Mouse (Mus musculus) fibroblast of lung, adult 2 months (primary cell): ENCODE measurements at regions not wholly inside any gene's neighbourhood (a gene's known extent, or its start where the extent isn't known, plus 50 kb on each side); places are given as distances from the start of the nearest gene placed in this dataset.

Experiments
- DNase-seq: peaks from one replicate; pipeline ENCODE4 v3.0.0-alpha.2; 2011; ENCODE audit warnings: low read depth

DNA sequence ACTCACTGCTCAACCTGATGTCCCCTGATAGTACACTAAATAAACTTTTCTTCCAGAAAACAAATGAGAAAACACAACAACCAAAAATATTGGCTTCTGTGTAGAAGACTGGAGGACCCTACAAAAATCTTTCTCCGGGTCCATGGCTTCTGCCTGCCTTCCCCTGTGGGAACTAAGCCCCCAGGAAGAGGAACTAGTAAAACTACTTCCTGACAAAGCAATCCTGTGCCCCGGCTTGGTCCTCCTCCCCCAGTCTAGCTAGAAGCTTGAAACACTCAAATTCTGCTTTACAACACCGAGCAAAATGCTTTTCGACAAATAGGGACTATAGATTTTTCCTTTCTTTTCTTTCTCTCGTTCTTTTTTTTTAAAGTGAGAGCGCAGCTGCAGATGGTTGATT is 51.3 kb upstream of the Mki67 start:
- DNase-seq = no peak

DNA sequence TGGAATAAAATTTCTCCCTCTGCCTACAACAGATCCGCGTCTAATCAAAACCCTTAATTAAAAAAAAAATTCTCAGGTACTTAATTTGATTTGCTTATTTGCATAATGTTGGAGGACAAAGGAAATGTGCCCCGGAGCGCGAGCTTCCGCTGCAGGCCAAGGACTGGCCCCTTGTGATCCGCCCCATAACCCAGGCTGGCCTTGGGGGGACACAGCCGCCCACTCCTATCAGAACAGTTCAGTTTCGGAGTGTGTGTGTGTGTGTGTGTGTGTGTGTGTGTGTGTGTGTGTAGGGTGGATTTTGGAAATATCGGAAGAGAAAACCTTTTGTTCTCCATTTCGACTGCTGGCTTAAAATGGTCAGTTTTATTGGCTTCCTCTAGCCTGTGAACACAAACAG is 51.9 kb upstream of the Mki67 start:
- DNase-seq = no peak

DNA sequence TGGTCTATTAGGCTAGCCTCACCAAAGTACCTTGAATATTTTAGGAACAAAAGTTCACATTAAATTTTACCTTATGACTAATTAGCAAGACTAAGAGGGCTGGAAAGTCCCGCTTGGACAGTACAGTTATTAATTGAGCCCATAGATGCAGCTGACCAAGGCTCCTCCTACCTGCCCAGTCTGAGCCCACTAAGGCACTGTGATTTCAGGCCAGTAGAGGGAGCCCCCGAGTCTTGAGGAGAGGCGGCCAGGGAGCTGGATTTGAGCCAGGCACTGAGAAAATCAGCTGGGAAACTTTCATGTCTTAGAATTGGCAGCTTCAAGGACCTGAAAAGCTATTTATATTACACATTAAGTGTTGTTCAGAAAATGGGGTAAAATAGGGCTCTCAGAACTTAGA is 52.4 kb upstream of the Mki67 start:
- DNase-seq = peak; percentile 49

DNA sequence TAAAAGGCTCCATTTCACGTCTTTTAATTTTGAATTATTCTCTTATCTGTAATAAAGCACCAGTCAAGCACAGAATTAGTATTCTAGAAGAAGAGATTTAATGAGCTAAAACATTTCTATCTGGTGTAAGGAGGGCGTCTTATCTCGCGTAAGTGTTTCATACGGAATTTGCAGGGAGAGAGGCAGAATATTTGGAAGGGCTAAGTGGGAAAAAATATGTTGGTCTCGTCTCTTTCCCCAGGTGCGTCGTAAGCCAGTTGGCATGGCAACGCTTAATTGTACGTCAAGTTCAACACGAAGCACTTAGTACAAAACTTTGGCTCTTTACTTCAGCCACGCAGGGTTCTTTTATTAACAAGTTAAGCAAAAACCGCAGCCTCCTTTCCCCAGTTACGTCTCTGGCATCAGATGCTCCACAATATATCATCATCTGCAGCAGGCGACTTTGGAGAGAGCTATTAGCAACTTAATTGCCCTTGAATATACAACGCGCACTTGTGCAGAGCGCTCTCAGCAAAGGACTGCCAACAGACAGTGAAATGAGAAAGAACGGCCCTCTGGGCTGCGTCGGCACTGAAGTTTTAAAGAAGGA is 53.0 kb upstream of the Mki67 start:
- DNase-seq = no peak

DNA sequence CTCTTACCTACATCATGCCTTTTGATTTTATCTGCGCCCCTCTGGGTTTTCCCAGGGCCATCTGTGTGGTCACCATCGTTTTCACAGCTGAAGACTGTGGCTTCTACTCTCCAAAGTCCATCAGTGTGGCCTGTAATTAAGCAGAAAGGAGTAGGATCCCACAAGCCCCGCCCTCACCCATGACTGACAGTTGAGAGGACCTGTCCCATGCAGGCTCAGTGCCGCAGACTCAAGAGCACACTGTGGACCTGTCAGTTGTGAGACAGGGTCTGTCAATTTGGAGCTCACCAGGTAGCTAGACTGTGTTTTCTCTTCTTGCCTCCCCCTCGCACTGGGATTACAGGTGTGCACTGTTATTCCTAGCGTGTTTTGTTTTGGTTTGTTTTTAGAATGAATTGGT is 53.9 kb upstream of the Mki67 start:
- no peak for DNase-seq

DNA sequence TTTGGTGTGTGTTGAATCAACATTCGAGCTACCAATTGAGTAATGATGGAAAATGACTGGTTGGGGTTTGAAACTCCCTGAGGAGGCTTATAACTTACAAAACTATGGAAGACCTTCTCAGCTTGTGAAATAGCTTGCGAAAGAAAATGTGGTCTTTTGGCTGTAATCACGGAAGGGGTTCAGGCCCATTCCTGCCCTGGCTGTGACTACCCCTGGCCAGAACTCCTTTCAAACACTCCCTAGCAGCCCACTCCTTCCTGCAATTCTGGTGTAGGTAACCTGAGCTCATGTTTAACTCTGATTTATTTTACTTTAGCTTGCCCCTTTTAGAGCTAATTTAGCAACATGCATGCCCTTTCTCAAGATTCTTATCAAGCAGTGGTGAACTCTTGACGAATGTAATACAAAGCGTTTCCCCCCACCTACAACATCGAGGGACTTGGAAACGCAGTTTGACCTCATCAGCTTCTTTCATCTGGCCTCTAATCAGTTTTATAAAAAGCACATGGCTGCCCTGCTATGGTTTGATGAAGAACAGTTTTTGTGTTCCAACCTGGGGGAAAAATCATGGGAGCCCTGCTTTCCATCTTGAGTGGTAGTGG is 59.8 kb upstream of the Mki67 start:
- no peak for DNase-seq

DNA sequence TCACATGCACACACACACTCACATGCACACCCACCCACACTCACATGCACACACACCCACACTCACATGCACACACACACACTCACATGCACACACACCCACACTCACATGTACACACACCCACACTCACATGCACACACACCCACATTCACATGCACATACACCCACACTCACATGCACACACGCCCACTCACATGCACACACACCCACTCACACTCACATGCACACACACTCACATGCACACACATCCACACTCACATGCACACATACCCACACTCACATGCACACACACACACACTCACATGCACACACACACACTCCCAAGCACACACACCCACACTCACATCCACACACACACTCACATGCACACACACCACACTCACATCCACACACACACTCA is 74.0 kb upstream of the Mki67 start:
- no peak for DNase-seq

DNA sequence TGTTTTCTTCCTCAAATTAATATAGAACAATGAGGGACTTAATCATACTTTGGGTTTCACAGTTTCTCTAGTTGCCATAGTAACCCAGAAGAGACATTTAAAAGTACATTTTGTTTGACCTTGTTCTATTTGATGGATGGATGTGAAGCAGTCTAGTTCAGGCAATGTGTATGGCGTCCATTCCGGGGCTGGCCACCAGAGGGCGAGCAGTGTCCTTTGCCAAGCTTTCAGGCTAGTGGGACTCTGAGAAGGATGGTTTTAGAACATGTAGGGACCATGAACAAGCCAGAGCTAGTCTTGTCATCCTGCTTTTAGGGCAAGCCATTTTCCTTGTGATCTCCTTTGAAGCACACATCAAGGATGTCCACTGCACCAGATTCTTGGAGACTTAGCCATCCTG is 74.8 kb upstream of the Mki67 start:
- no peak for DNase-seq

DNA sequence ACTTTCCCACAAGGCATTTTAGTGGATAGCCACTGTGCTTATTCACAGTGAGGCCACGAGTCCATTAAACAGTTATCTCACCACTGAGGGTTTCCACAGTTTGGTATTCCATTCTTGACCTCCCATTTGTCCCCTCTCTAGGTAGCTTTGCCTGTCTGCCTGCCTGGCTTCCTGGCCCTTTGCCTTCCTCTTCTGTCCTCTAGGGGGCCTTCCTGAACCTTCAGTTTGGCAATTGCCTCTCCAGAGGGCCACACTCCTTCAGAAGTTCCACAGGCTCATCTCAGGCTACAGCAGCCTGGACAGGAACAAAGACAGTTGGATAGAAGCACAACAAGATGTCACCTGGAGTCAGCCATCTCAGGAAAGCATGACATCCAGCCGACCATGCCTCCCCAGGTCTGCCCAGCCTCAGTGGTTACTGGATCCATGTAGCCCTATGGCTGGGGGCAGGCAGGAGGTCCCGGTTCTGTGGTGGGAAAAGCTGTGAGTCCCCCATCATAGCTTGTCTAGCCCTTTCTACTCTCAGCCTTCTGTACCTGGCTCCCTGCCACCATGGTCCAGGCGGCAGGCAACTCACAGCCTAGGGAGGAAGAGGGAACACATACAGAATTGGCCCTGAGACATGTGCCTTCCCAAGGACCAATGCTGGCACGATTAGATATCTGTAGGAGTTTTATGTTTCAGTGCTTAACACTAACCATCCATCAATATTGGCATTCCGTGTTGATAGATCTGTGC is 76.0 kb upstream of the Mki67 start:
- no peak for DNase-seq

DNA sequence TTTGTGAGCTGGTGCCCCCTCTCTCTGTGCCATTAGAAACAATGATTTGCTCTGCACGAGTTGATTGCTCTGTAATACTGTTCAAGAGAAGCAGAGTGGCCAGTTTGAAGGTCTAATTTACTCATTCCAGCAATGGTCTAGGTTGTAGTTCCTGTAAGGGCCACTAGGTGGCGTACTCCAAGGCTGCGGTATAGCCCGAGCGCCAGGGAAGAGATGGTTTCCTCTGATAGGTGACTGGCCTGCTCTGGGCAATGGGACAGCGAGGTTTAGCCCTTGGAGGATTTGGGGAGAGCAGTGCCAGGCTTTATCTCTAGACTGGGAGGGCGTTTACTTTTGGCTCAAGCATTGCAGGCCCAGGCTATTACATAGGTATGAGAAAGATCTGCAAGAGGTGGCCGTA is 76.8 kb upstream of the Mki67 start:
- DNase-seq = no peak

DNA sequence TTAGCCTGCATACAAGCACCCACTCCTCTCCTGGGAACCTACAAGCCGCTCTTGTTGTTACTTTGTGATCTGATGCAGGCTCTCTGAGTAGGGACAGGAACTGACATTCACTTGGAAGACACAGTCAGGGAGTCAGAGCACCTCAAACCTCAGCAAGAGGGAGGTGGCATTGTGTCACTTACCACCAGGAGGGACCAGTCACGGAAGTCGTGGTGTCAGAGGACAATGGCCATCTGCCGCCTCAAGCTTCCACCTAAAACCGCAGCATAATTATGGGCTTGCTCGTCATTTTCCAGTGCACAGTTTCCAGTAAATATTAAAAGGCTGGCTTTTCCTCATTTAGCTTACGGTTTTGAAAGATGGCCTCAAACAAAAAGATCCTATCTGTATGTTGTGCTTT is 78.1 kb upstream of the Mki67 start:
- DNase-seq = no peak

DNA sequence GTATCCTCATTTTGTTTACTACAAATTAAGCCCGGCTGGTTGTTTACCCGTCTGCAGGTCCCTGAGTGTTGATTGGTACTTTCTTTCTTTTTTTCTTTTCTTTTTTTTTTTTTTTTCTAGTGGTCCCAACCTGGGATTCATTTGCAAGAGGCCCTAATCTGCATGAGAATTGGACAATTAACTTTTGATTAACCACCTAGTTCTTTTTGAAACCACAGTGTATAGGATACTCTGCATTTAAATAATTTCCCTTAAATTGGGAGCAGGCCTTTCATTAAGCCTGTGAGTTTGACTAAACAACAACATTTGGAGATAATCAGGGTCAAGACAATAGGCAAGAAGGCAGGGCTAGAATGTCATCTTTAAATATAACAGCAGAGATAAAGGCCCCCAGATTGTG is 78.5 kb upstream of the Mki67 start:
- DNase-seq = no peak

DNA sequence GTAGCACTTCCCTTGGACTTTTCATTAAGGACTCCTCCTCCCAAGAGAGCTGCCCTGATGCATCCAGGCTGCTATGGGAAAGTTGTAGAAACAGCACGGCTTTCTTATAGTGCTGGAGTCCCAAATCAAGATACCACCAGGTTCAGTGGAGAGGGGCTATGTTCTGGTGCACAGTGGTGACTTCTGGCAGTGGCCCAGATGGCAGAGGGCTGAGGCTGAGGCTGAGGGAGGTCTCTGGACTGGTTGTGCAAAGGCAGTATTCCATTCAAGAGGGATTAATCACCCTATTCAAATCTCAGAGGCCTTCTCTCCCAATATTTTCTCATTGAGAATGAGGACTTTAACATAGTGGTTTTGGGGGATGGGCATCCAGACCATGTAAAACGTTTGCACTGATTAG is 82.3 kb upstream of the Mki67 start:
- no peak for DNase-seq

DNA sequence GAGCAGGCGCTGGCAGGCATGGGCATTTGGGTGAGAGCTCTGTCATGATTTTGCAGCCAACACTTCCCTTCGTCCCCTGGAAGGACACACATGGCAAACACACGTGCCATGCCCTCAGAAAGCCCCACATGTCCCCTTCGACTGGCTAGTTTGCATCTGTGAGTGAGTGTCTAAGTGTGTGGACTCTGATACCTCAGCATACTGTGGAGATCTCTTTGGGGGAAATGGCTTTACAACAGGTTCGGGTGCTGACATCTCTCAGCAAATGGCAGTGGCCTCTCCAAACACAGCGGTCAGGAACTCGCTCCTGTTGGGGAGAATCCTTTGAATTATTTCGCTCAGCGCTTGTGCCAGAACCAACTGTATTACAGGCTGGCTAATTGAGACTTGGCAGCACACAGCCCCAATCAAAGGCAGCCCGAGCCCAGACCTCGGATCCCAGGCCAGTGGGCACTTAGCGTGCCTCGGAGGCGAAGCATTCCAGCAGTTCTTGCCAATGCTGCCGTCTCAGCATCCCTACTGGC is 86.5 kb upstream of the Mki67 start:
- DNase-seq = no peak

DNA sequence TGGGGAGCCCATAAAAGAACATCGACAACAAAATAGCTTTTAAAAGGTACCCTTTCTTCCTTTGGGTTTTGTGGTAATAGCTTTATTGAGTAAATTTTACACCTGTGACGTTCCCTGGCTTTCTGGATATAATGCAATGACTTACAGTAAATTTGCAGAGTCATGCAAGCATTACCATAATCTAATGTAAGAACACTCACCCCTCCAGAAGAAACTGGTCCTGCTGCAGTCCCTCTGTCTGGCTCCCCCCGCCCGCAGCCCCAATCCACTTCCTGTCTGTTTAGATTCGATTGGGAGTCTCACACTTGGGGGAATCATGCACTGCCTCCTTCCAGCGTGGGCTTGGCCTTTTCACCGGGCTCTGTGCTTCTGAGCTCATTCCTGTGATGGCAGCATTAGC is 88.6 kb upstream of the Mki67 start:
- DNase-seq = no peak

DNA sequence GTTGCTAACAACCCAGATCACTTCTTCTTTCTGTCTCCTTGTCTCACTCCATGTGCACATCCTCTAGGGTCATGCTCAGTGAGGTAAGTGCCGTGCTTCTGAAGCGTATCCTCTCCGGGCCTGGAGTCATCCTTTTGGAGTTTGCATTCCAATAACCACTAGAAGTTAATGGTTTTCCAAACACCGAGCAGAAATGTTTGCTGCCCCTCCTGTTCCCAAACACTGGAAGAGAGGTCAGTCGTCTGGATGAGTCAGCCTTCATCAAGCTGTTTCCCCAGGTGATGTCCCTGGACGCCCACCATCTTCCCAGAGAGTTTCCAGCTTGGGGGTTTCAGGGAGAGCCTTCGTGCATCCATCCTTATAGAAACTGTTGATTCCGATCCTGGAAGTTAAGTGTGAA is 90.0 kb upstream of the Mki67 start:
- DNase-seq = no peak

DNA sequence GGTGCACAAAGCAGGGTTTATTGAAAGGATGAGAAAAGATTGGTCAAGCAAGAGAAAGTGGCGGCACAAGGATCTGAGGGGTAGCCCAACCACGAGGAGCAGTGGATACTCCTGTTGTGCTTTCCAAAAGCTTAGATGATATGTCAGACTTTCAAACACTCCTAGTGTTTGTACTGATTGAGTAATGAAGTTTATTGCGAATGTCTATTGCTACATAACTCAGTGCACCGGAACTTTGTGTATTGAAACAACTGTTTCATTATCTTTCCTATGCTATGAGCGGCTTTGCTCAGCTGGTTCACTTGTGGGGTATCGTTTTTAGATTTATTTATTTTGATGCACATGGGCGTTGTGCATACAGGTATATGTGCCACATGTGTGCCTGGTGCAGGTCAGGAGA is 90.5 kb upstream of the Mki67 start:
- no peak for DNase-seq

DNA sequence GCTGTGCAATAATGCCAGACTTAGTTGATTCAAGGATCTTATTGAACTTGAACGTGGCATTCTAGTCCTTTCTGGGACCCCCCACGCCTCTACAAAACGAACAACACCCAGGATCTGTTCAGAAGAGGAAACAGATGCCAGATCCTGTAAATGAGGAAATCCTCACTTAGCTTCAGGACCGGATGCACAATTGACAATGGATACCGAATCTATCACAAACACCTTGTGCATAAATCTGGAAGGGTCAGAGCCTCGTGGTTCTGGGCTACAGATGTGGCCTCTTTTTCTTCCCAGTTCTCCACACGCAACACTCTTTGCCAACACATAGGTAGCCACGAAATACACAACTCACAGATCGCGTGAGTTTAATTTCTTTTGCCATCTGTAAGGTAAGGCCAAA is 93.0 kb upstream of the Mki67 start:
- no peak for DNase-seq

DNA sequence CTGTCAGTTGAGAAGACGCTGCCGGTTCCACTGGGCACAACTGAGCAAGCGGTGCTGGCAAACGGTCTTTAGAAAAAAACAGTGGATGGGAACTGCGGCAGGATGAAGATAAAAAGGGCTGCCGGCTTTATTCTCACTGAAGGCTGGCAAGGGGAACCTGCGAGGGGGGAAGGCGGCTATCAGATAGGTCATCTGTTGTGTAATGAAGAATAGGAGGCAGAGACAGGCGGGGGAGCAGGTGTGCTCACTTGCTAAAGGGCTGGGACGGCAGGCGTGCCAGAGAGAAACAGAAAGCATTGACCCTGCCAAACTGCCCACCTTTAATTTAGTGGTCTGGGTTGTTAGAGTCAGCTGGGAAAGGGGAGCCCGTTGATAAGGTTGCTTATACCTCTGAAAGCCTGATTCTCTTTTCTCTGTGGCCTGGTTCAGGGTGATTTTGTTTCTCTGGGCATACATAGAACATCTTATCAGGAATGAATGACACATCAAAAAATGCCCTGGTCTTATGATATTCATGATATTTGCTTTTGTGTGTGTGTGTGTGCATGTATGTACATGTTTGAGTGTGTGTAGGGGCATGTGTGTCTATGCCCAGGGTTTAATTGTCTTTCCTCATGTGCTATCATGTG is 93.7 kb upstream of the Mki67 start:
- no peak for DNase-seq

DNA sequence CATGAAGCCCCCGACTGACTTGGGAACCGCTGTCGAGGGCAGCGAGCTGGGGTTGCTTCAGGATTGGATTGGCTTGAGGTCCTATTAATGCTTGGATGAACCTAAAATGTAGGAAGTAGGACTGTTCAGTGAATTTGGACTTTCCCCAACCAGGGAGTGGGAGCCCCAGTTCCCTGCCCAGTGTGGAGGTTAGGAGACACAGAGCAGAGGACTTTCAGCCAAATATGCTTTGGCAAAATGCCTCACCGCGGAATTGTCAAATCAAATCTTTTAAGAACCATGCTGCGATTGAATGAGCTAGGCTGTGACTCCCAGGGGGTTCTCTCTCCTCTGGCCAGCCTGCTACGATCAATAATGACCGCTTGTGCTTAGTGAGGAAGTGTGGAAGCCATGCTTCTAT is 94.8 kb upstream of the Mki67 start:
- no peak for DNase-seq

DNA sequence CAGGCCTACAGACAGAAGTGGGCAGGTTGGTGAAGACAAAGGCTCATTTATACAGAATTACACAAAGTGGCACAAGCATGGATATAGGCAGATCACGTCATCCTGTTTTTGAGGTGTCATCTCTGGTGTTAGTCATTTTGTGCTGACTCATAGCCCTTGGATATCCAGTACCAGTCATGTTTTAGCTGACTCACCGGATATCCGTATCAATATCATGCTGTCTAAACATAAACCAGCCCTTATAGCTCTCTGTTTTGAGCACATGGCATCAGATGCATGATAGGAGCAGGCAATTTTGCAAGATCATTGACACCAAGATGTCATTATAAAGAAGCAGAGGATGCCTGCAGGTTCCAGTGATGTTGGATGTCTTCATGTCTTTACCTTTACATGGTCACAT is 97.5 kb upstream of the Mki67 start:
- DNase-seq = no peak

DNA sequence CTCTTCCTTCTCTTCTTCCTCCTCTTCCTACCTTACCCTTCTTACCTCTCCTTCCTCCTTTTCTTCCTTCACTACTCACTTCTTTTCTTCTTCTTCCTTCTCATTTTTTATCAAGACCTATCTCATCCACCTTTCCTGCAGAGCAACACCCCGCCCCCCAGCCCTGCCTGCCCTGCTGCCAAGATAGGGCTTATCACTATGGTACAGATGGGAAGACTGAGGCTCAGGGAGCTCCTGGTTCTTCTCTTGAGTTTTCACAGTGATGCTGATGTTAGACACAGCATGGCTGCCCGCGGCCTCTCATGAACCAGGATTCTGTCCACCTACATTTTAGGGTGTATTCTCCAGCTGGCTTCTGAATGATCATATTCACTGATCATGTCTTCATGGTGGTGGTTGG is 100.0 kb upstream of the Mki67 start:
- no peak for DNase-seq

DNA sequence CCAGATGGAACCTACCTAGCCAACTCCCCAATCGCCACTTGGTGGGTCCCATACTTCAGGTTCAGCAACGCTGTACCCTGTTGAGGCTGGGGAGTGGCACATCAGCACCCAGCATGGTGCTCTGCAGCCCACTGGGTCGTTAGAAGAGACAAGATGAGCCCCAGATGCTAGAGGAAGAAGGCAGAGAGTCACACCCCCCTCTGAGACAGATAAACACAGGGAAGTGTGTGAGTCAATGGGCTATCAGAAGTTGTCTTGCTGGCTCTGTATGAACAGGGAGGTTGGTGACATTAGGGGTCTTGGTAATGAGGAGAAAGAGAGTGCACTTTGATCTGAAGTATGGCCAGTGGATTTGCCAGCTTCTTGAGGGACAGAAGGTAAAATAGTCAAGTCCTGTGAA is 101.7 kb upstream of the Mki67 start:
- no peak for DNase-seq
